Mouse (Mus musculus) myocyte (in vitro differentiated cells): ENCODE measurements at regions not wholly inside any gene's neighbourhood (a gene's known extent, or its start where the extent isn't known, plus 50 kb on each side); places are given as distances from the start of the nearest gene placed in this dataset.

Experiments used
- H3K27me3 ChIP-seq: one replicate; pipeline ENCODE4 v1.6.1; 2011; ENCODE audit not compliant: control insufficient read depth, insufficient read depth, insufficient read length
- H3K36me3 ChIP-seq: one replicate; pipeline ENCODE4 v1.6.1; 2011; ENCODE audit not compliant: control insufficient read depth, insufficient read depth
- H3K4me2 ChIP-seq: one replicate; pipeline ENCODE4 v1.6.1; 2011; ENCODE audit warnings: low read depth, control low read depth
- H3K4me3 ChIP-seq: one replicate; pipeline ENCODE4 v1.5.1; 2011; ENCODE audit warnings: mild to moderate bottlenecking, control low read depth, moderate library complexity
- H3K79me2 ChIP-seq: one replicate; pipeline ENCODE4 v1.6.1; 2011; ENCODE audit not compliant: control insufficient read depth, insufficient read depth
- H3ac ChIP-seq: one replicate; pipeline ENCODE4 v1.6.1; 2011; ENCODE audit not compliant: control insufficient read depth, insufficient read length
- CEBPB ChIP-seq: IDR thresholded peaks from 2 replicates; pipeline ENCODE4 v1.6.1; 2011; ENCODE audit warnings: mild to moderate bottlenecking, moderate library complexity; ENCODE audit not compliant: poor library complexity, insufficient read depth, severe bottlenecking
- E2F4 ChIP-seq: IDR thresholded peaks from one replicate; pipeline ENCODE4 v1.6.1; 2011; ENCODE audit warnings: mild to moderate bottlenecking, control low read depth, moderate library complexity; ENCODE audit not compliant: insufficient read depth
- MAX ChIP-seq: IDR thresholded peaks from one replicate; pipeline ENCODE4 v1.6.1; 2011; ENCODE audit warnings: low read depth, mild to moderate bottlenecking, control low read depth
- MYOD1 ChIP-seq, 3 experiments: IDR thresholded peaks; one replicate each; pipeline ENCODE4 v1.6.1; 2011; ENCODE audit warnings: control low read depth in 2 of 3, low read depth in 2 of 3, mild to moderate bottlenecking in 2 of 3, moderate library complexity in 1 of 3; ENCODE audit not compliant: insufficient read length in 2 of 3, control insufficient read depth in 1 of 3
- MYOG ChIP-seq, 3 experiments: IDR thresholded peaks; one replicate each; pipeline ENCODE4 v1.6.1; 2011; ENCODE audit warnings: control low read depth in 2 of 3, low read depth in 2 of 3, mild to moderate bottlenecking in 2 of 3; ENCODE audit not compliant: insufficient read length in 2 of 3, control insufficient read depth in 1 of 3, insufficient read depth in 1 of 3
- POLR2A ChIP-seq: IDR thresholded peaks from one replicate; pipeline ENCODE4 v1.6.1; 2011; ENCODE audit warnings: low read depth, mild to moderate bottlenecking, control low read depth, moderate library complexity; ENCODE audit not compliant: insufficient read length
- POLR2AphosphoS2 ChIP-seq: IDR thresholded peaks from one replicate; pipeline ENCODE4 v1.6.1; 2011; ENCODE audit warnings: low read depth, control low read depth; ENCODE audit not compliant: insufficient read length
- REST ChIP-seq: IDR thresholded peaks from one replicate; pipeline ENCODE4 v1.6.1; 2011; ENCODE audit warnings: mild to moderate bottlenecking, control low read depth, moderate library complexity; ENCODE audit not compliant: insufficient read depth, insufficient read length
- SRF ChIP-seq: IDR thresholded peaks from one replicate; pipeline ENCODE4 v1.6.1; 2011; ENCODE audit warnings: low read depth; ENCODE audit not compliant: control insufficient read depth, insufficient read length
- TCF12 ChIP-seq: IDR thresholded peaks from one replicate; pipeline ENCODE4 v1.6.1; 2011; ENCODE audit warnings: mild to moderate bottlenecking, control low read depth; ENCODE audit not compliant: poor library complexity, insufficient read depth, severe bottlenecking
- TCF3 ChIP-seq: IDR thresholded peaks from one replicate; pipeline ENCODE4 v1.6.1; 2011; ENCODE audit warnings: low read depth, control low read depth; ENCODE audit not compliant: insufficient read length
- USF1 ChIP-seq: IDR thresholded peaks from one replicate; pipeline ENCODE4 v1.6.1; 2011; ENCODE audit warnings: low read depth, mild to moderate bottlenecking, control low read depth, moderate library complexity

- peaks cover 10% of the 10 kb centered on the region for H3K79me2 ChIP-seq
- H3K36me3 ChIP-seq, result no peaks in the 10 kb centered on the region
- no peak for TF ChIP-seq MYOD1 (IDR thresholded peaks at IDR 0.05; ENCODE audit: control insufficient read depth in 1 of 3, insufficient read length in 2 of 3, low read depth in 2 of 3)
- TF ChIP-seq CEBPB, result no peak
- TF ChIP-seq POLR2AphosphoS2, result no peak
- no peak for TF ChIP-seq SRF
- no peak for TF ChIP-seq USF1
- no peak for TF ChIP-seq E2F4
- TF ChIP-seq TCF12, result no peak
- no peak for TF ChIP-seq MAX
- no peak overlapping the region for H3ac ChIP-seq
- no peaks in the 10 kb centered on the region for H3K27me3 ChIP-seq
- no peak overlapping the region for H3K4me2 ChIP-seq
- no peak overlapping the region for H3K4me3 ChIP-seq
These were observed 77.4 kb downstream of the Kcnrg start for GRCm38 (mm10) chr14:61684473-61685230.

- no peak overlapping the region for H3K4me2 ChIP-seq
- peaks cover 3% of the 10 kb centered on the region for H3K79me2 ChIP-seq
- no peak for TF ChIP-seq POLR2AphosphoS2
- TF ChIP-seq MAX, result no peak
- TF ChIP-seq USF1, result no peak
- TF ChIP-seq REST, result no peak
- no peak for TF ChIP-seq MYOD1 (IDR thresholded peaks at IDR 0.05; ENCODE audit: control insufficient read depth in 1 of 3, insufficient read length in 2 of 3, low read depth in 2 of 3)
- no peak for TF ChIP-seq SRF
- TF ChIP-seq MYOG (IDR thresholded peaks at IDR 0.05; ENCODE audit: control insufficient read depth in 1 of 3, insufficient read depth in 1 of 3, insufficient read length in 2 of 3, low read depth in 2 of 3), result no peak
- no peak for TF ChIP-seq TCF3
- no peak for TF ChIP-seq POLR2A
- TF ChIP-seq E2F4, result no peak
- no peak for TF ChIP-seq TCF12
- TF ChIP-seq CEBPB, result no peak
- H3K27me3 ChIP-seq, result no peaks in the 10 kb centered on the region
- H3ac ChIP-seq, result no peak overlapping the region
- H3K4me3 ChIP-seq, result no peak overlapping the region
- H3K36me3 ChIP-seq, result no peaks in the 10 kb centered on the region
These were observed 78.1 kb downstream of the Kcnrg start for GRCm38 (mm10) chr14:61685231-61685800.

- H3K27me3 ChIP-seq, result no peaks in the 10 kb centered on the region
These were observed 78.9 kb downstream of the Kcnrg start for GRCm38 (mm10) chr14:61686101-61686691.

GRCm38 (mm10) chr14:61686821-61687341 lies 79.6 kb downstream of the Kcnrg start:
- no peak overlapping the region for H3ac ChIP-seq
- peak overlapping the region; percentile 92 for H3K4me2 ChIP-seq
- H3K27me3 ChIP-seq, result no peaks in the 10 kb centered on the region
- peak overlapping the region; percentile 20 for H3K4me3 ChIP-seq
- TF ChIP-seq MYOG (IDR thresholded peaks at IDR 0.05; ENCODE audit: control insufficient read depth in 1 of 3, insufficient read depth in 1 of 3, insufficient read length in 2 of 3, low read depth in 2 of 3) (peak in 1 of 3 experiments; percentile 11), TCF3 (no peak), E2F4 (no peak), USF1 (no peak), MAX (no peak)
- no peaks in the 10 kb centered on the region for H3K79me2 ChIP-seq
- no peaks in the 10 kb centered on the region for H3K36me3 ChIP-seq

More at GRCm38 (mm10) chr14:61686101-61686691, 78.9 kb downstream of the Kcnrg start:
- Histone ChIP-seq H3K4me3 (peak overlapping the region; percentile 20), H3K36me3 (no peaks in the 10 kb centered on the region), H3ac (no peak overlapping the region), H3K79me2 (no peaks in the 10 kb centered on the region), H3K4me2 (peak overlapping the region; percentile 18)
- TF ChIP-seq REST (no peak), POLR2AphosphoS2 (no peak), E2F4 (no peak), MYOD1 (IDR thresholded peaks at IDR 0.05; ENCODE audit: control insufficient read depth in 1 of 3, insufficient read length in 2 of 3, low read depth in 2 of 3) (no peak), TCF12 (no peak), POLR2A (no peak)
